Mouse (Mus musculus) limb, embryonic 11.5 days (tissue): ENCODE measurements around the gene Gm38655. TPM values are rescaled to one million over a fixed set of nuclear protein-coding genes. Genes with fewer than 3 reads are reported as not detected.

Source experiments
- ATAC-seq: fragments of 200-750 bp; cut with Nextera tagmentation; 2 replicates; pipeline ENCODE4 v1.8.0; 2017; ENCODE audit warnings: low read depth; ENCODE audit not compliant: insufficient number of reproducible peaks, low FRiP score, low TSS enrichment
- DNase-seq: peaks from one replicate; pipeline ENCODE4 v3.0.0-alpha.2; 2015; ENCODE audit warnings: low spot score
- H3K27ac ChIP-seq: fragments of 300-500 bp; sonication (generic); replicated peaks from 2 replicates; pipeline ENCODE4 v1.5.1; 2014; ENCODE audit warnings: low read depth, mild to moderate bottlenecking, low read length
- H3K27me3 ChIP-seq: fragments of 300-500 bp; sonication (generic); 2 replicates; pipeline ENCODE4 v1.6.1; 2014; ENCODE audit warnings: mild to moderate bottlenecking, low read length, mixed read lengths; ENCODE audit not compliant: control insufficient read depth, insufficient read depth
- H3K36me3 ChIP-seq: fragments of 300-500 bp; sonication (generic); 2 replicates; pipeline ENCODE4 v1.6.1; 2014; ENCODE audit warnings: mild to moderate bottlenecking, low read length, moderate library complexity, mixed read lengths; ENCODE audit not compliant: control insufficient read depth, insufficient read depth
- H3K4me1 ChIP-seq: fragments of 300-500 bp; sonication (generic); 2 replicates; pipeline ENCODE4 v1.6.1; 2014; ENCODE audit warnings: low read length, mixed read lengths; ENCODE audit not compliant: control insufficient read depth, insufficient read depth
- H3K4me2 ChIP-seq: fragments of 300-500 bp; sonication (generic); 2 replicates; pipeline ENCODE4 v1.6.1; 2014; ENCODE audit warnings: low read depth, mild to moderate bottlenecking, moderate library complexity; ENCODE audit not compliant: severe bottlenecking
- H3K4me3 ChIP-seq: fragments of 300-500 bp; sonication (generic); 2 replicates; pipeline ENCODE4 v1.5.1; 2014; ENCODE audit warnings: low read depth, low read length
- H3K9ac ChIP-seq: fragments of 300-500 bp; sonication (generic); 2 replicates; pipeline ENCODE4 v1.6.1; 2014; ENCODE audit warnings: mild to moderate bottlenecking, low read length
- H3K9me3 ChIP-seq: fragments of 300-500 bp; sonication (generic); 2 replicates; pipeline ENCODE4 v1.6.1; 2016; ENCODE audit warnings: low read length; ENCODE audit not compliant: control insufficient read depth
- WGBS: fragments of 180-500 bp; shearing (Covaris S2); extraction: QIAGEN DNeasy Blood & Tissue Kit; methylation state at CpG from one replicate; pipeline ENCODE4 v1.1.7; 2014; 5-methylcytosine and 5-hydroxymethylcytosine counted together
- polyA plus RNA-seq: library from polyadenylated mRNA; unstranded; fragments of >200 nt; fragmentation: Nextera tagmentation; extraction: Ambion mirVana; gene quantifications from 2 replicates; pipeline ENCODE4 v1.2.1, GENCODE M21; 2014

The Gm38655 gene
- polyA plus RNA-seq, 1 experiment from 2014 or later, result not detected

DNA sequence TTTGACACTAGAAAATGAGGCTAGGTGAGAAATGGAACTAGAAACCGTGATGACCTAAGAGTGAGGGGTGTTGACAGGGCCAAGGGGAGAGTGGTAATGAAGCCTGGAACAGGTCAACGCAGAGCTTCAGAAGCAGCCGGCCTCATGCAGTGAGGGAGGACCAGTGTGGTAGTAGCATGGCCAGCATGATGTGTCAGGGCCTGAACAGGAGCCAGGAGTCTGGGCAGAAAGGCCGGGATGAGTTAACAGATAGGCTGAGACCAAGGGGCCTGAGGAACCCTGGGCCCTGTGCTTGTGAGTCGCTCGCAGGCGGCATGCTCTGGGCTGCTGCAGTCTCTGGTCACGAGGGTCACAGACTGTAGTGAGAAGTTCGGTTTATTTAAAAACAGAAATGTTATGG lies 43.7 kb upstream of the Gm38655 start:
- Histone ChIP-seq H3K4me3 (no peak overlapping the region), H3K27me3 (no peaks in the 10 kb centered on the region), H3K27ac (no peak overlapping the region), H3K4me1 (0 out of 2 replicates have a peak, but pooled peaks cover 3% of the 10 kb centered on the region), H3K9ac (no peak overlapping the region), H3K4me2 (no peak overlapping the region), H3K9me3 (no peaks in the 10 kb centered on the region), H3K36me3 (0 out of 2 replicates have a peak, but pooled peaks cover 5% of the 10 kb centered on the region)
- 93% methylated on average over 9 of the region's 9 CpGs for WGBS
- ATAC-seq (no peak), DNase-seq (no peak)

DNA sequence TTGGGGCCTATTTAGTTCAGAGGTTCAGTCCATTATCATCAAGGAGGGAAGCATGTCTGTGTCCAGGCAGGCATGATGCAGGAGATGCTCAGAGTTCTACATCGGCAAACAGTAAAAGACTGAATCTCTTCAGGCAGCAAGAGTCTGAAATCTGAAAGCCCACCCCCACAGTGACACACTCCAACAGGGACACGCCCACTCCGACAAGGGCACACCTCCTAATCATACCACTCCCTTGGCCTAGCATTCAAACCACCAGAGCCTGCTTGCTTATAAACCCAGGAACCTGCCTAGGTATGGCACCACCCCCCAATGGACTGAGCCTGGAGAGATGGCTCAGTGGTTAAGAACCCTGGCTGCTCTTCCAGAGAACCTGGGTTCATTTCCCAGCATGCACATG lies 40.2 kb upstream of the Gm38655 start:
- Histone ChIP-seq H3K4me3 (no peak overlapping the region), H3K36me3 (peaks cover 14% of the 10 kb centered on the region; the same call in 1 of the 2 replicates), H3K4me2 (no peak overlapping the region), H3K27me3 (no peaks in the 10 kb centered on the region), H3K9ac (no peak overlapping the region), H3K9me3 (no peaks in the 10 kb centered on the region), H3K27ac (no peak overlapping the region), H3K4me1 (no peaks in the 10 kb centered on the region)
- ATAC-seq (no peak), DNase-seq (no peak)
- 88% methylated on average over 3 of the region's 3 CpGs for WGBS

DNA sequence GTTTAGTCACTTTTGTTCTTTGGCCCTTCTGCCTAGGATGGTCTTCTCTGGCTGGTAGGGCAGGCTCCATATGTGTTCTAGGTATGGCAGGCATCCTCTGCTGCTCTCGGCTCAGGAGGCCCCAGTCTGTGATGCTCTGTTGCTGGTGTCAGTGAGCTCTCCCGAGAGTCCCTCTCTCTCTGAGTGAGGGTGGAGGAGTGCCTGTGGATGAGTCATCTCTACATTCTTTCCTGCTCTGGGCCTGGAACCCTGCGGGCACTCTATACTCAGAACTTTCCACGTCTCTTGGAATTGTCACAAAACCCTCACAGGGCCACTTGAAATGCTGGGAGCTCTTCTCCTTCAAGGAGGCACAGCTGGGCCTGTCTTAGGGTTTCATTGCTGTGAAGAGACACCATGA lies 36.4 kb upstream of the Gm38655 start:
- H3K4me1 ChIP-seq, result no peaks in the 10 kb centered on the region
- ATAC-seq (no peak), DNase-seq (no peak)
- H3K9me3 ChIP-seq, result no peaks in the 10 kb centered on the region
- no peak overlapping the region for H3K9ac ChIP-seq
- H3K4me2 ChIP-seq, result no peak overlapping the region
- WGBS, result 85% methylated on average over 4 of the region's 4 CpGs
- H3K27me3 ChIP-seq, result no peaks in the 10 kb centered on the region
- no peak overlapping the region for H3K4me3 ChIP-seq
- H3K27ac ChIP-seq, result no peak overlapping the region
- peaks cover 12% of the 10 kb centered on the region; the same call in 1 of the 2 replicates for H3K36me3 ChIP-seq

DNA sequence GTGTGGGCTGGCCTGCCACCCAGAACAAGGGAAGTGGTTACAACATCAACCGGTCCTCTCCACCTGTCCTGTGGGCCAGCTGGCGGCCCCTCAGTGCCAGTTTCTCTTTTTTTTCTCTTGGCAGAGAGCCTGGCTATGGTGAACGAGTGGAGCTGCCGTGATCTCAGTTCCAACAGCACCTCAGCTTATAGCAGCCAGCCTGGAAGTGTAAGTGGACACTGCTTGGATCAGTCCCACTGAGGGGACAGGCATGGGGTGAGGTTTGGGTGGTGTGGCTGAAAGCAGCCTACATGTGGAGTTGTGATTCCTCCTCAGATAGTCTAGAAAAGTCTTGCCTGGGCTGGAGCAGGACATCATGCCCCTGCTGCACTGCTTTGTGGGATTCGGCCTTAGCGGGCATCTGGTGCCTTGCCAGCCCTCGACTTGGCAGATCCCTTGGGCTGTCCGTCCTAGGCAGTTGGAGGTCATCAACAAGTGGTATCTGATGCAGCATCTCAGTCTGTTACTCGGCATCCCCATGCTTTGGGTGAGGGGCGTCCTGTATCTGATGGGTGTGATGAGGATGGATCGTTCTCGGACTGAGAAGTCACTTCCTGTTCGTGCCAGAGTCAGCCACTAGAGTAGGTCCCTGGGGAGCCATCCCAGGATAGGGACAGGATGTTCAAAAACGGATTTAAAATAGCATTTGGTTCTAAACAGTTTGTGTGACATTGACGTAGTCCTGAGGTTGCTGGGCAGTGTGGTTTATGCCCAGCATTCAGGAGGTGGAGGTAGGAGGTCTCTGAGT lies 35.6 kb upstream of the Gm38655 start:
- no peaks in the 10 kb centered on the region for H3K27me3 ChIP-seq
- no peak overlapping the region for H3K9ac ChIP-seq
- no peak for ATAC-seq
- H3K27ac ChIP-seq, result no peak overlapping the region
- no peak for DNase-seq
- no peak overlapping the region for H3K4me3 ChIP-seq
- H3K9me3 ChIP-seq, result no peaks in the 10 kb centered on the region
- 87% methylated on average over 15 of the region's 15 CpGs for WGBS
- no peaks in the 10 kb centered on the region for H3K4me1 ChIP-seq
- H3K4me2 ChIP-seq, result no peak overlapping the region
- H3K36me3 ChIP-seq, result peaks cover 12% of the 10 kb centered on the region; the same call in 1 of the 2 replicates

DNA sequence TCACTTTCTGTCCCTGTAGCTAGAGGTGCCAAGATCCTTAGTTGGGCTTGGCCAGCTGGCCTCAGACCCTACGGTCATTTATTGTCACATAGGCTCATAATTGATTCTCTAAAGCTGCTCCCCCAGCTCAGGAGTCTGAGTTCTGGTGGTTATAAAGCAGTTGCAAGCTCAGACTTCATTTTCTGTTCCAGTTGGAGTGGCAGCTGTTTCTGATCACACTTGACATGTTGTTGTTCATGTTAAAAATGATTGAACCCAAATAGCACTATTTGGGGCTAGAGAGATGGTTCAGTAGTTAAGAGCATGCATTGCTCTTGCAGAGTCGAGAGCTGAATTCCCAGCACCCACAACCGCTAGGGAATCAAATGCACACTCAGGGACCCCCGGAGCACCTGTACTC lies 34.7 kb upstream of the Gm38655 start:
- no peak overlapping the region for H3K9ac ChIP-seq
- no peak overlapping the region for H3K27ac ChIP-seq
- no peaks in the 10 kb centered on the region for H3K4me1 ChIP-seq
- 95% methylated on average over 4 of the region's 4 CpGs for WGBS
- H3K4me3 ChIP-seq, result no peak overlapping the region
- H3K36me3 ChIP-seq, result peaks cover 15% of the 10 kb centered on the region; the same call in 1 of the 2 replicates
- DNase-seq, result no peak
- no peaks in the 10 kb centered on the region for H3K27me3 ChIP-seq
- no peak for ATAC-seq
- no peak overlapping the region for H3K4me2 ChIP-seq
- H3K9me3 ChIP-seq, result no peaks in the 10 kb centered on the region

DNA sequence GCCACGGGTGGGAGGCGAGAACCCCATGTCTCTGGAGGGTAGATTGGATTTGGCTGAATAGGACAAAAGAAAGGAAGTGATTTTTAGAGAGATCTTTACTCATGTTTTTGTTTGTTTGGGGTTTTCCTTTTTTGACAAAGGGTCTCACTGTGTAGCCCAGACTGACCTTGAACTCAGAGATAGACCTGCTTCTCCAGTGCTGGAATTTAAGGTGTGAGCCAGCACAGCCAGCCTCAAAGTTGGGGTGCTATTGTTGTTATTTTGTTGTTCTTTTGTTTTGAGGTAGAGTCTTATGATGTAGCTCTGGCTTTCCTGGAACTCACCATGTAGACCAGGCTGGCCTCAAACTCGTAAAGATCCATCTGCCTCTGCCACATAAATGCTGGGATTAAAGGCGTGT lies 27.1 kb upstream of the Gm38655 start:
- no peak overlapping the region for H3K4me3 ChIP-seq
- H3K27me3 ChIP-seq, result no peaks in the 10 kb centered on the region
- WGBS, result 89% methylated on average over 4 of the region's 4 CpGs
- H3K4me2 ChIP-seq, result no peak overlapping the region
- no peaks in the 10 kb centered on the region for H3K4me1 ChIP-seq
- DNase-seq (no peak), ATAC-seq (no peak)
- no peak overlapping the region for H3K27ac ChIP-seq
- H3K36me3 ChIP-seq, result peaks cover 19% of the 10 kb centered on the region
- no peak overlapping the region for H3K9ac ChIP-seq
- no peaks in the 10 kb centered on the region for H3K9me3 ChIP-seq

DNA sequence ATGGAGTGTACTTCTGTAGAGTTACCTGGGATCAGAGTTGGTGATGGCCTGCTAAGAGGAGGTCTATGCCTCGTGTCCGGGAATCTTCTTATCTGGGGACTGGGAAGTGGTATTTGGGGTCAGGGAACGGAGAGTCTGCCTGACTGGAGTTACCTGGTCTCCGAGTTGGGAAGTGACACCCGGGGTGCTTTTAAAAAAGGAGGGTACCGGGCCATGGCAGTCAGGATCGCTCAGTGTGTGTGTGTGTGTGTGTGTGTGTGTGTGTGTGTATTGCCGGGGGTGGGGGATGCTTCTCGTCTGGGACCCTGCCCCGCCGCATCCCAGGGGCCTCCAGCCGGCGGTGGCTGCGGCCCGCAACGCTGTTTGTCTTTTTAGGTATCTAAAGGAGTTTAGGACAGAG lies 13.8 kb upstream of the Gm38655 start:
- WGBS, result 5% methylated on average over 16 of the region's 16 CpGs
- no peak overlapping the region for H3K27ac ChIP-seq
- peaks cover 12% of the 10 kb centered on the region for H3K4me1 ChIP-seq
- H3K9ac ChIP-seq, result peak overlapping the region; percentile 87
- no peaks in the 10 kb centered on the region; the same call in 1 of the 2 replicates for H3K36me3 ChIP-seq
- peak overlapping the region; percentile 90 for H3K4me3 ChIP-seq
- DNase-seq (no peak), ATAC-seq (no peak)
- no peaks in the 10 kb centered on the region for H3K27me3 ChIP-seq
- peak overlapping the region; percentile 84 for H3K4me2 ChIP-seq
- no peaks in the 10 kb centered on the region for H3K9me3 ChIP-seq

DNA sequence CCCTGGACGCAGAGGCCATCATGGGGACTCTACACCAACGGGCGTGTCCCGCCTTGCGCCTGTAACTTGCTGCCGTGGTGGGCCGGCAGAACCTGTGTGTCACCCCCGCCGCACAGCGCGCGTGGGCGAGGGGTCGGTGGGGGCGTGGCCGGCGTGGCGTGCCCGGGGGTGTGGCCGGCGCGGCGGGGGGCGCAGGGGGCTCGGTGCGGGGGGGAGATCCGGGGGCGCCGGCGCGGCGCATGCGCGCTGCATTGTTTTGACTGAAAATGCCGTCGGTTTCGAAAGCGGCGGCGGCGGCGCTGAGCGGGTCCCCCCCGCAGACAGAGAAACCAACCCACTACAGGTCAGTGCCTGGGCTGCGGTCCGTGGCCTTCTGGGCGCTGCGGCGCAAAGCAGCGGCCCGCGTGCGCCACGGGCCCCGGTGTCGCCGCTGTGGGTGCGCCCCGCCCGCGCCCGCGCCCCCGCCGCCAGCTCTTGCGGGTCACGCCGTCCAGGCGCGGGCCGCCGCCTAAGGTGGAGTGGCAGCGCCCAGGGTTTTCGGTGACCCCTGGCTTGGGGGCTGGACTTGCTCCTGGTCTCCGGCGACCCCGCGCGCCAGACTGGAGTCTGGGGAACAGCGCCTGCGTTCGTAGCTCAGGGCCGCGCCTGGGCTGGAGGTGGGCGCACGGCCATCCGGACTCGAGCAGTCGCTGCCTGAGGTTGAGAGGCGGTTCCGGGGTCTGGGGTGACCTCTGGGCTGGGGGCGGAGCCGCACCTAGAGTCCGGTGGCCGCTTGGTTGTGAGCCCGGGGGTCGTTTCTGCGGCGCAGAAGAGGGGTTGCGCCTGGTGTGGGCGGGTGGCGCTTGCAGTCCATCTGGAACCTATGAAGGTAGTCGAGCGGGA lies 13.1 kb upstream of the Gm38655 start, which contains the start of gene Unkl:
Gene Unkl, plus strand, starts transcription at position 248 of the 882 bp plus-strand sequence.
- Histone ChIP-seq H3K27me3 (no peaks in the 10 kb centered on the region), H3K36me3 (no peaks in the 10 kb centered on the region; the same call in 1 of the 2 replicates), H3K4me3 (peak within 1 kb of the TSS; percentile 90), H3K4me2 (peak within 1 kb of the TSS; percentile 84), H3K27ac (peak within 1 kb of the TSS; percentile 80), H3K9ac (peak within 1 kb of the TSS; percentile 87), H3K9me3 (no peaks in the 10 kb centered on the region), H3K4me1 (peaks cover 12% of the 10 kb centered on the region)
- DNase-seq (peak; percentile 81), ATAC-seq (peak; percentile 55; the same call in 1 of the 2 replicates)
- under 1% methylated on average over 101 of the region's 104 CpGs for WGBS
